Comparison of ENCODE assay signal across 15 mouse cellular contexts in genomic region chr4:82440606-82441005, GRCm38 (mm10).
"Had no signal": no experiment of that assay in that cellular context is flagged by ENCODE, and none has a peak within 500 bp of the region (broad histone marks: within the 10 kb centered on the region; RNA-seq: fewer than 3 reads in every experiment).

No protein-coding gene starts in this region.

- H3K9ac ChIP-seq: liver, embryonic 12.5 days; liver, embryonic 14.5 days; midbrain, embryonic 13.5 days; midbrain, embryonic 15.5 days; neural tube, embryonic 12.5 days; stomach, embryonic 15.5 days had no signal

- H3K36me3 ChIP-seq: liver, embryonic 12.5 days; midbrain, embryonic 13.5 days; midbrain, embryonic 15.5 days; neural tube, embryonic 12.5 days; stomach, embryonic 15.5 days had no signal

- ATAC-seq: liver, embryonic 12.5 days; midbrain, embryonic 13.5 days; midbrain, embryonic 15.5 days had no signal

- DNase-seq: lung, adult 2 months; lung, postnatal 10 days; right cerebral cortex, postnatal 14 days; thymus, adult 2 months; thymus, postnatal 25 days; thymus, postnatal 4 days had no signal

- H3K4me2 ChIP-seq: liver, embryonic 12.5 days; midbrain, embryonic 11.5 days; midbrain, embryonic 13.5 days; midbrain, embryonic 15.5 days; neural tube, embryonic 12.5 days; stomach, embryonic 15.5 days had no signal

- H3K27ac ChIP-seq: liver, embryonic 12.5 days; liver, embryonic 14.5 days; macrophage; midbrain, embryonic 13.5 days; midbrain, embryonic 15.5 days; neural tube, embryonic 12.5 days had no signal

- H3K4me3 ChIP-seq: liver, embryonic 12.5 days; megakaryocyte, embryonic 14.5 days; midbrain, embryonic 13.5 days; midbrain, embryonic 15.5 days; neural tube, embryonic 12.5 days; stomach, embryonic 15.5 days had no signal

- H3K27me3 ChIP-seq: liver, embryonic 12.5 days; megakaryocyte, embryonic 14.5 days; midbrain, embryonic 13.5 days; midbrain, embryonic 15.5 days; neural tube, embryonic 12.5 days; stomach, embryonic 15.5 days had no signal

- H3K9me3 ChIP-seq: liver, embryonic 12.5 days; midbrain, embryonic 13.5 days; midbrain, embryonic 15.5 days; neural tube, embryonic 12.5 days; stomach, embryonic 15.5 days had no signal

- H3K4me1 ChIP-seq: megakaryocyte, embryonic 14.5 days had no signal
